Mouse (Mus musculus) lung, postnatal 0 days (tissue): Measurements from ENCODE around the gene Oaz1. TPM values are rescaled to one million over a fixed set of nuclear protein-coding genes. Genes with fewer than 3 reads are reported as not detected.

Experiments
- ATAC-seq: fragments of 200-750 bp; cut with Nextera tagmentation; 2 replicates; pipeline ENCODE4 v1.8.0; 2017; ENCODE audit warnings: moderate library complexity
- DNase-seq: peaks from one replicate; pipeline ENCODE4 v3.0.0-alpha.2; 2016; ENCODE audit warnings: low spot score
- H3K27ac ChIP-seq: fragments of 300-500 bp; sonication (generic); 2 replicates; pipeline ENCODE4 v1.5.1; 2014; ENCODE audit warnings: antibody characterized with exemption, mild to moderate bottlenecking, low read length, mixed read lengths
- H3K27me3 ChIP-seq: fragments of 300-500 bp; sonication (generic); replicated peaks from 2 replicates; pipeline ENCODE4 v1.6.1; 2014; ENCODE audit warnings: low read length, mixed read lengths; ENCODE audit not compliant: insufficient read depth
- H3K36me3 ChIP-seq: fragments of 300-500 bp; sonication (generic); 2 replicates; pipeline ENCODE4 v1.6.1; 2014; ENCODE audit warnings: low read length, mixed read lengths; ENCODE audit not compliant: insufficient read depth
- H3K4me1 ChIP-seq: fragments of 300-500 bp; sonication (generic); 2 replicates; pipeline ENCODE4 v1.6.1; 2014; ENCODE audit warnings: antibody characterized with exemption, low read depth, low read length, mixed read lengths; ENCODE audit not compliant: insufficient read depth
- H3K4me2 ChIP-seq: fragments of 300-500 bp; sonication (generic); replicated peaks from 2 replicates; pipeline ENCODE4 v1.6.1; 2014; ENCODE audit warnings: low read depth, mild to moderate bottlenecking, low read length, moderate library complexity, mixed read lengths
- H3K4me3 ChIP-seq: fragments of 300-500 bp; sonication (generic); 2 replicates; pipeline ENCODE4 v1.5.1; 2014; ENCODE audit warnings: low read depth, low read length
- H3K9ac ChIP-seq: fragments of 300-500 bp; sonication (generic); replicated peaks from 2 replicates; pipeline ENCODE4 v1.6.1; 2014; ENCODE audit warnings: low read depth, mild to moderate bottlenecking
- H3K9me3 ChIP-seq: fragments of 300-500 bp; sonication (generic); 2 replicates; pipeline ENCODE4 v1.6.1; 2016; ENCODE audit warnings: low read length, mixed read lengths
- CTCF ChIP-seq: IDR thresholded peaks from 2 replicates; pipeline ENCODE4 v1.5.1; 2016; ENCODE audit warnings: antibody characterized with exemption, mild to moderate bottlenecking
- EP300 ChIP-seq: IDR thresholded peaks from 2 replicates; pipeline ENCODE4 v1.6.1; 2016; ENCODE audit warnings: antibody characterized with exemption, mild to moderate bottlenecking, control low read depth
- WGBS: fragments of 180-500 bp; shearing (Covaris S2); extraction: QIAGEN DNeasy Blood & Tissue Kit; methylation state at CpG from one replicate; pipeline ENCODE4 v1.1.7; 2014; 5-methylcytosine and 5-hydroxymethylcytosine counted together
- polyA plus RNA-seq: library from polyadenylated mRNA; unstranded; fragments of >200 nt; fragmentation: Nextera tagmentation; extraction: Ambion mirVana; gene quantifications from 2 replicates; pipeline ENCODE4 v1.2.1, GENCODE M21; 2015

The Oaz1 gene
- polyA plus RNA-seq, 1 experiment from 2014 or later: 1,416 TPM

- no peak for DNase-seq
- Histone ChIP-seq H3K36me3 (peaks cover 74% of the 10 kb centered on the region), H3K4me2 (no peak overlapping the region), H3K9ac (no peak overlapping the region), H3K4me3 (no peak overlapping the region), H3K27me3 (no peaks in the 10 kb centered on the region), H3K27ac (no peak overlapping the region), H3K4me1 (no peaks in the 10 kb centered on the region), H3K9me3 (no peaks in the 10 kb centered on the region)
- no peak for ATAC-seq
- TF ChIP-seq EP300 (no peak), CTCF (no peak)
- WGBS: 72% methylated on average over 2 of the region's 2 CpGs
These were observed 38.9 kb upstream of the Oaz1 start for GRCm38 (mm10) chr10:80787517-80787916.

GRCm38 (mm10) chr10:80790761-80791404 is 35.6 kb upstream of the Oaz1 start:
- no peak for ATAC-seq

GRCm38 (mm10) chr10:80791476-80792174 is 34.8 kb upstream of the Oaz1 start:
- no peak overlapping the region for H3K9ac ChIP-seq
- no peaks in the 10 kb centered on the region for H3K9me3 ChIP-seq
- no peak overlapping the region for H3K4me2 ChIP-seq
- no peak overlapping the region for H3K27ac ChIP-seq
- peaks cover 3% of the 10 kb centered on the region; the same call in 1 of the 2 replicates for H3K4me1 ChIP-seq
- TF ChIP-seq CTCF: no peak
- no peak for TF ChIP-seq EP300
- H3K36me3 ChIP-seq: peaks cover 44% of the 10 kb centered on the region
- H3K4me3 ChIP-seq: no peak overlapping the region
- 77% methylated on average over 33 of the region's 33 CpGs for WGBS
- H3K27me3 ChIP-seq: no peaks in the 10 kb centered on the region
- ATAC-seq (no peak), DNase-seq (no peak)

More at GRCm38 (mm10) chr10:80790761-80791404, 35.6 kb upstream of the Oaz1 start:
- no peaks in the 10 kb centered on the region for H3K4me1 ChIP-seq
- H3K9me3 ChIP-seq: no peaks in the 10 kb centered on the region
- no peak overlapping the region for H3K4me3 ChIP-seq
- no peak for TF ChIP-seq CTCF
- TF ChIP-seq EP300: no peak
- H3K27ac ChIP-seq: no peak overlapping the region
- DNase-seq: no peak
- H3K9ac ChIP-seq: no peak overlapping the region
- H3K36me3 ChIP-seq: peaks cover 51% of the 10 kb centered on the region
- no peak overlapping the region for H3K4me2 ChIP-seq
- no peaks in the 10 kb centered on the region for H3K27me3 ChIP-seq
- 84% methylated on average over 19 of the region's 19 CpGs for WGBS

GRCm38 (mm10) chr10:80792175-80793032 is 34.1 kb upstream of the Oaz1 start:
- peaks cover 41% of the 10 kb centered on the region for H3K36me3 ChIP-seq
- no peaks in the 10 kb centered on the region for H3K9me3 ChIP-seq
- H3K27me3 ChIP-seq: no peaks in the 10 kb centered on the region
- H3K4me1 ChIP-seq: peaks cover 9% of the 10 kb centered on the region; the same call in 1 of the 2 replicates
- H3K4me3 ChIP-seq: no peak overlapping the region
- H3K27ac ChIP-seq: no peak overlapping the region
- WGBS: 66% methylated on average over 41 of the region's 41 CpGs
- no peak overlapping the region for H3K4me2 ChIP-seq
- DNase-seq (no peak), ATAC-seq (no peak)
- no peak for TF ChIP-seq CTCF
- no peak for TF ChIP-seq EP300
- no peak overlapping the region for H3K9ac ChIP-seq

- H3K9ac ChIP-seq: no peak overlapping the region
- H3K4me3 ChIP-seq: no peak overlapping the region
- peaks cover 9% of the 10 kb centered on the region; the same call in 1 of the 2 replicates for H3K4me1 ChIP-seq
- DNase-seq: no peak
- WGBS: 87% methylated on average over 13 of the region's 13 CpGs
- H3K27ac ChIP-seq: no peak overlapping the region
- TF ChIP-seq CTCF (no peak), EP300 (no peak)
- peaks cover 36% of the 10 kb centered on the region for H3K36me3 ChIP-seq
- no peaks in the 10 kb centered on the region for H3K27me3 ChIP-seq
- no peak overlapping the region for H3K4me2 ChIP-seq
- no peaks in the 10 kb centered on the region for H3K9me3 ChIP-seq
- ATAC-seq: no peak
These were observed 33.2 kb upstream of the Oaz1 start for GRCm38 (mm10) chr10:80793033-80793784.
